Mouse (Mus musculus) midbrain, postnatal 0 days (tissue): ENCODE measurements around the gene Prm3. TPM values are rescaled to one million over a fixed set of nuclear protein-coding genes. Genes with fewer than 3 reads are reported as not detected.

Source experiments
- ATAC-seq: fragments of 200-750 bp; cut with Nextera tagmentation; 2 replicates; pipeline ENCODE4 v1.8.0; 2017; ENCODE audit warnings: moderate number of reproducible peaks, mild to moderate bottlenecking, moderate TSS enrichment, moderate library complexity; ENCODE audit not compliant: low FRiP score
- DNase-seq: peaks from one replicate; pipeline ENCODE4 v3.0.0-alpha.2; 2015; ENCODE audit warnings: low spot score
- H3K27ac ChIP-seq: fragments of 300-500 bp; sonication (generic); 2 replicates; pipeline ENCODE4 v1.5.1; 2014; ENCODE audit warnings: low read depth, mild to moderate bottlenecking, low read length, mixed read lengths
- H3K27me3 ChIP-seq: fragments of 300-500 bp; sonication (generic); 2 replicates; pipeline ENCODE4 v1.6.1; 2014; ENCODE audit warnings: low read length, control low read depth, mixed read lengths; ENCODE audit not compliant: insufficient read depth
- H3K36me3 ChIP-seq: fragments of 300-500 bp; sonication (generic); 2 replicates; pipeline ENCODE4 v1.6.1; 2014; ENCODE audit warnings: low read length, control low read depth, mixed read lengths; ENCODE audit not compliant: insufficient read depth
- H3K4me1 ChIP-seq: fragments of 300-500 bp; sonication (generic); 2 replicates; pipeline ENCODE4 v1.6.1; 2014; ENCODE audit warnings: mild to moderate bottlenecking, control low read depth, antibody characterized with exemption, low read length, mixed read lengths; ENCODE audit not compliant: insufficient read depth
- H3K4me2 ChIP-seq: fragments of 300-500 bp; sonication (generic); 2 replicates; pipeline ENCODE4 v1.6.1; 2014; ENCODE audit warnings: low read depth, mild to moderate bottlenecking, low read length, mixed read lengths; ENCODE audit not compliant: poor library complexity, severe bottlenecking
- H3K4me3 ChIP-seq: fragments of 300-500 bp; sonication (generic); 2 replicates; pipeline ENCODE4 v1.5.1; 2014; ENCODE audit warnings: low read depth, mild to moderate bottlenecking, low read length, moderate library complexity
- H3K9ac ChIP-seq: fragments of 300-500 bp; sonication (generic); replicated peaks from 2 replicates; pipeline ENCODE4 v1.6.1; 2014; ENCODE audit warnings: mild to moderate bottlenecking, low read length, moderate library complexity, mixed read lengths; ENCODE audit not compliant: poor library complexity, severe bottlenecking
- H3K9me3 ChIP-seq: fragments of 300-500 bp; sonication (generic); 2 replicates; pipeline ENCODE4 v1.6.1; 2016; ENCODE audit warnings: low read length, control low read depth
- CTCF ChIP-seq: IDR thresholded peaks from 2 replicates; pipeline ENCODE4 v1.5.1; 2016; ENCODE audit warnings: antibody characterized with exemption, mild to moderate bottlenecking
- WGBS: fragments of 180-500 bp; shearing (Covaris S2); extraction: QIAGEN DNeasy Blood & Tissue Kit; methylation state at CpG from one replicate; pipeline ENCODE4 v1.1.7; 2014; 5-methylcytosine and 5-hydroxymethylcytosine counted together
- polyA plus RNA-seq: library from polyadenylated mRNA; unstranded; fragments of >200 nt; fragmentation: Nextera tagmentation; extraction: Ambion mirVana; gene quantifications from 2 replicates; pipeline ENCODE4 v1.2.1, GENCODE M21; 2015
- total RNA-seq: library from RNA; depleted of rRNA; stranded (reverse); fragments of >200 nt; gene quantifications from 2 replicates; pipeline ENCODE4 v1.2.3, GENCODE M21; 2014

The Prm3 gene
- total and polyA plus RNA-seq, 2 experiments from 2014 or later, result not detected

DNA sequence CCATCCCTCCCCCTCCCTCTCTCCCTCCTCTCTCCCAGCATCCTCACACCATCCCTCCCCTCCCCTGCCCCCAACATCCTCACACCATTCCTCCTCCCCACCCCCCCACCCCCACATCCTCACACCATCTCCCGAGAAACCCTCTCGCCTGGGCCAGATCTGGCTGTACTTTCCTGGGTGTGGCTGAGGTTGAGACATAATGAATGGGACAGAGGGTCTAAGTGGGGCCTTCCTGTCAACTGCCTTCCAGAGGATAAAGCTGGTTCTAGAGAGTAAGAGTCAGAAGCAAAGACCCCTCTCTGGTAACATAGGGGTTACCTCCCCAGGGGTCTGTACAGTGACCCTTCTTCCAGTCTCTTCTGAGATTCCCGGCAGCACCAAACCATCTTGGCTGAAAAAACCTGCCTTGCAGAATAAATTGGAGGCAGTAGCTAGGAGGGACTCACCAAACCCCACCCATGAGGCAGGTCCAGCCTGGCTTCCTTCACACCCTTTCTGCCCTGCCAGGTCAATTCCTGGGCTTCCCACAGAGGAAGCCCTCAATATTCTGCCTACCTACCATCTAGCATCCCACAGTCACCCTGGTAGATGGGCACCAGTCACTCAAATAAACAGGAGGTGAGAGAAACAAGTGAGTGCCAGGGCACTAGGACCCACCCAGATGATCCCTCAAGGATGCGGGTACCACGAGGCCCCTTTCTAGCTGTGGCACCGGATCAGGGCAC, 27.0 kb downstream of the Prm3 start:
- no peak overlapping the region for H3K9ac ChIP-seq
- WGBS, result 70% methylated on average over 6 of the region's 6 CpGs
- no peak overlapping the region for H3K4me3 ChIP-seq
- DNase-seq (no peak), ATAC-seq (no peak)
- no peak overlapping the region for H3K4me2 ChIP-seq
- H3K36me3 ChIP-seq, result no peaks in the 10 kb centered on the region
- H3K27me3 ChIP-seq, result no peaks in the 10 kb centered on the region
- no peaks in the 10 kb centered on the region for H3K4me1 ChIP-seq
- no peak overlapping the region for H3K27ac ChIP-seq
- H3K9me3 ChIP-seq, result no peaks in the 10 kb centered on the region
- no peak for TF ChIP-seq CTCF

DNA sequence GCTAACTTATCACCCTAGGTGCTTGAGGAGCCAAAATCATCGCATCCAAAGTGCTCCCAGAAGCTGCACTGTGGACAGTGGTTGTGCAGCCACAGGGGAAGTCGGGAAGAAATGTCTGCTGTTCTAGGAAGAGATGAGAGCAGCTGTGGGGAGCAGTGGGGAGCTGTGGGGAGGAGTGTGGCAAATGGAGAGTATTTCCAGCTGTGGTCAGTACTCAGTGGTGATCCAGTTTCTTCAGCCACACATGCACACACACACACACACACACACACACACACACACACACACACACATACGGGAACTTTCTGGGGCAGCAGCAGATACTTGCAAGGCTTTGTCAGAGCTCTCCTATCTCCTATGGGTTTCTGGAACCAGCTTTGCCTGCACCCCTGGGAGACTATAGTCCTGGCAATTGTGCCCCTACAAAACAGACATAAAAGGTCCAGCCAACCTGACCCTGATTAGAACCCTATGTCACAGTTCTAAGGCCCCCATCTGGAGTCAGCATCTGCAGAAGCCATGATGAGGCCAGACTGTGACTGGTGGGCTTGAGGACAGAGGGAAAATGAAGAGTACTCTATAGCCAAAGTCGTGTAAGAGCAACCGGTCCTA, 28.0 kb downstream of the Prm3 start:
- no peak for TF ChIP-seq CTCF
- no peak overlapping the region for H3K4me3 ChIP-seq
- DNase-seq, result no peak
- H3K27ac ChIP-seq, result no peak overlapping the region
- no peaks in the 10 kb centered on the region for H3K9me3 ChIP-seq
- no peaks in the 10 kb centered on the region for H3K4me1 ChIP-seq
- 83% methylated on average over 5 of the region's 5 CpGs for WGBS
- H3K27me3 ChIP-seq, result no peaks in the 10 kb centered on the region
- ATAC-seq, result no peak
- H3K4me2 ChIP-seq, result no peak overlapping the region
- H3K36me3 ChIP-seq, result no peaks in the 10 kb centered on the region
- H3K9ac ChIP-seq, result no peak overlapping the region

GRCm38 (mm10) chr16:10761182-10761581, 29.5 kb downstream of the Prm3 start:
- Histone ChIP-seq H3K27ac (no peak overlapping the region), H3K4me2 (no peak overlapping the region), H3K9ac (no peak overlapping the region), H3K4me3 (no peak overlapping the region), H3K27me3 (no peaks in the 10 kb centered on the region), H3K9me3 (no peaks in the 10 kb centered on the region), H3K4me1 (no peaks in the 10 kb centered on the region), H3K36me3 (no peaks in the 10 kb centered on the region)
- 75% methylated on average over 8 of the region's 8 CpGs for WGBS
- ATAC-seq, result no peak
- DNase-seq, result no peak
- no peak for TF ChIP-seq CTCF

- no peak for ATAC-seq
- H3K9me3 ChIP-seq, result no peaks in the 10 kb centered on the region
These were observed 34.5 kb downstream of the Prm3 start for GRCm38 (mm10) chr16:10756168-10756567.

GRCm38 (mm10) chr16:10754521-10755296, 36.0 kb downstream of the Prm3 start:
- no peak for TF ChIP-seq CTCF
- H3K4me1 ChIP-seq, result no peaks in the 10 kb centered on the region
- H3K36me3 ChIP-seq, result no peaks in the 10 kb centered on the region
- H3K4me2 ChIP-seq, result no peak overlapping the region
- H3K9ac ChIP-seq, result no peak overlapping the region
- H3K9me3 ChIP-seq, result no peaks in the 10 kb centered on the region
- no peak overlapping the region for H3K27ac ChIP-seq
- no peak overlapping the region for H3K4me3 ChIP-seq
- DNase-seq, result no peak
- 87% methylated on average over 3 of the region's 3 CpGs for WGBS
- no peaks in the 10 kb centered on the region for H3K27me3 ChIP-seq
- no peak for ATAC-seq

More at GRCm38 (mm10) chr16:10756168-10756567, 34.5 kb downstream of the Prm3 start:
- Histone ChIP-seq H3K27me3 (no peaks in the 10 kb centered on the region), H3K36me3 (no peaks in the 10 kb centered on the region), H3K27ac (no peak overlapping the region), H3K4me1 (no peaks in the 10 kb centered on the region), H3K4me2 (no peak overlapping the region), H3K9ac (no peak overlapping the region), H3K4me3 (no peak overlapping the region)
- WGBS, result 80% methylated on average over 3 of the region's 6 CpGs
- DNase-seq, result no peak
- TF ChIP-seq CTCF, result no peak

GRCm38 (mm10) chr16:10749824-10750223, 40.9 kb downstream of the Prm3 start:
- no peak overlapping the region for H3K27ac ChIP-seq

More at GRCm38 (mm10) chr16:10749824-10750223, 40.9 kb downstream of the Prm3 start:
- Histone ChIP-seq H3K4me2 (no peak overlapping the region), H3K4me1 (no peaks in the 10 kb centered on the region), H3K9ac (no peak overlapping the region), H3K27me3 (no peaks in the 10 kb centered on the region), H3K9me3 (no peaks in the 10 kb centered on the region), H3K4me3 (no peak overlapping the region), H3K36me3 (no peaks in the 10 kb centered on the region)
- TF ChIP-seq CTCF, result no peak
- DNase-seq, result peak; percentile 55
- ATAC-seq, result no peak
- 68% methylated on average over 7 of the region's 7 CpGs for WGBS
